Mouse (Mus musculus): ENCODE results near the gene Enpp5.

Gene Enpp5

GRCm38 (mm10) chr17:44100486-44100885 lies 21.9 kb downstream of the Enpp5 start:
- no peak for DNase-seq

- DNase-seq, result no peak
Measured at GRCm38 (mm10) chr17:44100906-44101305, 22.3 kb downstream of the Enpp5 start.

- DNase-seq, result no peak
Measured at GRCm38 (mm10) chr17:44101961-44102360, 23.3 kb downstream of the Enpp5 start.

- DNase-seq, result peak; percentile 93
Measured at GRCm38 (mm10) chr17:44105287-44106138, 26.9 kb downstream of the Enpp5 start, which contains the start of gene Enpp4. Gene Enpp4, minus strand, starts transcription at chr17:44105809.

GRCm38 (mm10) chr17:44108331-44108730 lies 29.7 kb downstream of the Enpp5 start:
- DNase-seq, result no peak

GRCm38 (mm10) chr17:44116584-44116983 lies 38.0 kb downstream of the Enpp5 start:
- DNase-seq, result no peak

GRCm38 (mm10) chr17:44117721-44118120 lies 39.1 kb downstream of the Enpp5 start:
- DNase-seq, result no peak

- DNase-seq, result no peak
Measured at GRCm38 (mm10) chr17:44118231-44118630, 39.6 kb downstream of the Enpp5 start.

GRCm38 (mm10) chr17:44121366-44122100 lies 42.9 kb downstream of the Enpp5 start:
- no peak for DNase-seq

- DNase-seq, result no peak
Measured at GRCm38 (mm10) chr17:44129092-44129750, 50.6 kb downstream of the Enpp5 start.

GRCm38 (mm10) chr17:44130429-44130828 lies 51.8 kb downstream of the Enpp5 start:
- peak; percentile 35 for DNase-seq

- no peak for DNase-seq
Measured at GRCm38 (mm10) chr17:44134106-44134505, 55.5 kb downstream of the Enpp5 start.

GRCm38 (mm10) chr17:44134545-44134944 lies 55.9 kb downstream of the Enpp5 start:
- peak; percentile 35 for DNase-seq

GRCm38 (mm10) chr17:44136018-44136417 lies 57.4 kb downstream of the Enpp5 start:
- no peak for DNase-seq

All from kidney, adult 11 months (tissue).